Mouse (Mus musculus): ENCODE data around the gene Rundc3a. TPM values are rescaled to one million over a fixed set of nuclear protein-coding genes. Genes with fewer than 3 reads are reported as not detected.

Gene Rundc3a
- 276 and 292 TPM in 2 replicates for polyA plus RNA-seq (2012; rRNA removed)

GRCm38 (mm10) chr11:102393238-102393634 lies at the start of gene Rundc3a:
Rundc3a (plus strand) TSS chr11:102393403.

GRCm38 (mm10) chr11:102366103-102366502 lies 27.1 kb upstream of the Rundc3a start, which contains the start of gene Slc4a1:
Slc4a1 (minus strand) TSS chr11:102366203.

GRCm38 (mm10) chr11:102407834-102408215 lies 14.6 kb downstream of the Rundc3a start, which contains the start of gene Slc25a39:
Slc25a39 (minus strand) TSS chr11:102407946.

GRCm38 (mm10) chr11:102430121-102431017 lies 37.2 kb downstream of the Rundc3a start, which contains the start of gene Grn:
Grn (plus strand) TSS chr11:102430315.

GRCm38 (mm10) chr11:102447497-102447896 lies 54.3 kb downstream of the Rundc3a start, which contains the start of gene Fam171a2:
Fam171a2 (minus strand) TSS chr11:102447682.

Other genes starting within 250 kb of the Rundc3a start
- 0.01 and 0.05 TPM in 2 replicates for gene Nags, start 247.9 kb upstream of the Rundc3a start, polyA plus RNA-seq (2012; rRNA removed)
- 33.3 and 33.4 TPM in 2 replicates for gene Tmem101, start 237.0 kb upstream of the Rundc3a start, polyA plus RNA-seq (2012; rRNA removed)
- 40.8 and 42.9 TPM in 2 replicates for gene Lsm12, start 208.1 kb upstream of the Rundc3a start, polyA plus RNA-seq (2012; rRNA removed)
- gene G6pc3, start 203.8 kb upstream of the Rundc3a start, polyA plus RNA-seq (2012; rRNA removed), result 51.2 and 51.4 TPM in 2 replicates
- 110 and 122 TPM in 2 replicates for gene Hdac5, start 163.2 kb upstream of the Rundc3a start, polyA plus RNA-seq (2012; rRNA removed)
- 6.6 and 7.9 TPM in 2 replicates for gene BC030867, start 144.5 kb upstream of the Rundc3a start, polyA plus RNA-seq (2012; rRNA removed)
- gene Asb16, start 124.7 kb upstream of the Rundc3a start, polyA plus RNA-seq (2012; rRNA removed), result 0.18 and 0.61 TPM in 2 replicates
- 71.1 and 71.5 TPM in 2 replicates for gene Tmub2, start 108.5 kb upstream of the Rundc3a start, polyA plus RNA-seq (2012; rRNA removed)
- gene Atxn7l3, start 96.8 kb upstream of the Rundc3a start, polyA plus RNA-seq (2012; rRNA removed), result 98.9 and 102 TPM in 2 replicates
- gene Ubtf, start 73.7 kb upstream of the Rundc3a start, polyA plus RNA-seq (2012; rRNA removed), result 86.7 and 91.9 TPM in 2 replicates
- gene Slc4a1, start 27.2 kb upstream of the Rundc3a start, polyA plus RNA-seq (2012; rRNA removed), result 1.8 and 2.4 TPM in 2 replicates
- gene Slc25a39, start 14.5 kb downstream of the Rundc3a start, polyA plus RNA-seq (2012; rRNA removed), result 104 and 105 TPM in 2 replicates
- gene Grn, start 36.9 kb downstream of the Rundc3a start, polyA plus RNA-seq (2012; rRNA removed), result 36.2 and 61.6 TPM in 2 replicates
- 166 and 168 TPM in 2 replicates for gene Fam171a2, start 54.3 kb downstream of the Rundc3a start, polyA plus RNA-seq (2012; rRNA removed)
- gene Itga2b, start 76.7 kb downstream of the Rundc3a start, polyA plus RNA-seq (2012; rRNA removed), result 4.2 and 6.0 TPM in 2 replicates
- 49.6 and 50.5 TPM in 2 replicates for gene Gpatch8, start 163.0 kb downstream of the Rundc3a start, polyA plus RNA-seq (2012; rRNA removed)
- gene Gm11627, start 186.1 kb downstream of the Rundc3a start, polyA plus RNA-seq (2012; rRNA removed), result 5.8 and 6.1 TPM in 2 replicates
- 49.9 and 54.8 TPM in 2 replicates for gene Fzd2, start 211.0 kb downstream of the Rundc3a start, polyA plus RNA-seq (2012; rRNA removed)

All from central nervous system, embryonic 14 days (tissue).